Mouse (Mus musculus): Measurements from ENCODE around the gene Gm10309. TPM values are rescaled to one million over a fixed set of nuclear protein-coding genes. Genes with fewer than 3 reads are reported as not detected.

The Gm10309 gene
- polyA plus RNA-seq, 1 experiment from 2014 or later, result 0.16 TPM

GRCm38 (mm10) chr17:86535096-86535495 lies 30.1 kb upstream of the Gm10309 start:
- no peaks in the 10 kb centered on the region for H3K9me3 ChIP-seq (ENCODE audit: control insufficient read depth, low read length)
- peaks cover 19 to 31% of the 10 kb centered on the region in 2 experiments for H3K4me1 ChIP-seq (ENCODE audit: control insufficient read depth in 2 of 2, insufficient read depth in 2 of 2, low read length in 2 of 2)
- H3K27me3 ChIP-seq (ENCODE audit: control insufficient read depth, insufficient read depth, low read length), result no peaks in the 10 kb centered on the region
- no peaks in the 10 kb centered on the region for H3K36me3 ChIP-seq (ENCODE audit: control insufficient read depth, insufficient read depth, low read length)
- H3K4me2 ChIP-seq (ENCODE audit: low read length), result no peak overlapping the region
- ATAC-seq (ENCODE audit: insufficient number of reproducible peaks, insufficient read depth, low FRiP score, low read depth), result no peak
- 55% methylated on average over 10 of the region's 10 CpGs for WGBS
- H3K9ac ChIP-seq (ENCODE audit: low read length), result no peak overlapping the region
- H3K27ac ChIP-seq (replicated peaks in 1 of 2; ENCODE audit: control insufficient read depth in 1 of 2, insufficient read depth in 1 of 2, low read depth in 2 of 2, low read length in 2 of 2), result 0 out of 4 replicates have a peak overlapping the region, but pooled peaks of 1 of the 2 experiments have one; percentile 3
- H3K4me3 ChIP-seq (ENCODE audit: control insufficient read depth in 1 of 2, insufficient read depth in 1 of 2, low read depth in 1 of 2, low read length in 2 of 2), result no peak overlapping the region

GRCm38 (mm10) chr17:86533549-86533851 lies 28.5 kb upstream of the Gm10309 start:
- no peaks in the 10 kb centered on the region for H3K9me3 ChIP-seq (ENCODE audit: control insufficient read depth, low read length)
- 33% methylated on average over 11 of the region's 11 CpGs for WGBS
- H3K4me1 ChIP-seq (ENCODE audit: control insufficient read depth in 2 of 2, insufficient read depth in 2 of 2, low read length in 2 of 2), result peaks cover 19 to 35% of the 10 kb centered on the region in 2 experiments
- ATAC-seq (ENCODE audit: insufficient number of reproducible peaks, insufficient read depth, low FRiP score, low read depth), result no peak
- H3K4me3 ChIP-seq (ENCODE audit: control insufficient read depth in 1 of 2, insufficient read depth in 1 of 2, low read depth in 1 of 2, low read length in 2 of 2), result no peak overlapping the region
- H3K9ac ChIP-seq (ENCODE audit: low read length), result peak overlapping the region; percentile 22; the same call in 1 of the 2 replicates
- no peaks in the 10 kb centered on the region for H3K27me3 ChIP-seq (ENCODE audit: control insufficient read depth, insufficient read depth, low read length)
- H3K36me3 ChIP-seq (ENCODE audit: control insufficient read depth, insufficient read depth, low read length), result no peaks in the 10 kb centered on the region
- H3K4me2 ChIP-seq (ENCODE audit: low read length), result peak overlapping the region; percentile 22; the same call in 1 of the 2 replicates
- peak overlapping the region in 1 of 2 experiments; percentile 46; a peak in 1 of 4 replicates for H3K27ac ChIP-seq (replicated peaks in 1 of 2; ENCODE audit: control insufficient read depth in 1 of 2, insufficient read depth in 1 of 2, low read depth in 2 of 2, low read length in 2 of 2)

- H3K9me3 ChIP-seq (ENCODE audit: control insufficient read depth, low read length), result no peaks in the 10 kb centered on the region
- no peak for ATAC-seq (ENCODE audit: insufficient number of reproducible peaks, insufficient read depth, low FRiP score, low read depth)
- H3K9ac ChIP-seq (ENCODE audit: low read length), result peak overlapping the region; percentile 22; the same call in 1 of the 2 replicates
- H3K4me2 ChIP-seq (ENCODE audit: low read length), result peak overlapping the region; percentile 22; the same call in 1 of the 2 replicates
- no peaks in the 10 kb centered on the region for H3K36me3 ChIP-seq (ENCODE audit: control insufficient read depth, insufficient read depth, low read length)
- H3K4me3 ChIP-seq (ENCODE audit: control insufficient read depth in 1 of 2, insufficient read depth in 1 of 2, low read depth in 1 of 2, low read length in 2 of 2), result no peak overlapping the region
- H3K27ac ChIP-seq (replicated peaks in 1 of 2; ENCODE audit: control insufficient read depth in 1 of 2, insufficient read depth in 1 of 2, low read depth in 2 of 2, low read length in 2 of 2), result peak overlapping the region in 1 of 2 experiments; percentile 7; a peak in 1 of 4 replicates
- WGBS, result 69% methylated on average over 17 of the region's 17 CpGs
- no peaks in the 10 kb centered on the region for H3K27me3 ChIP-seq (ENCODE audit: control insufficient read depth, insufficient read depth, low read length)
- H3K4me1 ChIP-seq (ENCODE audit: control insufficient read depth in 2 of 2, insufficient read depth in 2 of 2, low read length in 2 of 2), result peaks cover 19 to 35% of the 10 kb centered on the region in 2 experiments
Observed at GRCm38 (mm10) chr17:86532783-86533548, 27.9 kb upstream of the Gm10309 start.

DNA sequence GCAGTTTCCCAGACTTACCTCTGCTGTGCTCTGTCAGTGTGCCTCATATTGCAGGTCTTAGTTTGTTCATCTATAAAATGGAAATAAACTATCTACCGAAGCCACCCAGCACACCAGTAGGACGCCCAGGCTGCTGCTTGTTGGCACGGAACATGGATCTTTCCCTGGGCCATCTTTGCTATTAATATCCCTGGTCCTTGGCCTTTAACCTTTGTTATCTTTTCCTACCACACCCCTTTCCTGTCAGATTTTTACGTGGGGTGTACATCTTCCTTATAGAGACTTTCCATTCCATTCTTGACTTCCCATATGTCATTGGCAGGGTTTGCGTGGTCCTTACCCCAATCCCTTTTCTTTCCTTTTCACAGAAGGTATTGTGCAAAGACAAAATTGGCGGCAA lies 26.2 kb upstream of the Gm10309 start:
- peaks cover 16 to 24% of the 10 kb centered on the region in 2 experiments for H3K4me1 ChIP-seq (ENCODE audit: control insufficient read depth in 2 of 2, insufficient read depth in 2 of 2, low read length in 2 of 2)
- ATAC-seq (ENCODE audit: insufficient number of reproducible peaks, insufficient read depth, low FRiP score, low read depth), result no peak

DNA sequence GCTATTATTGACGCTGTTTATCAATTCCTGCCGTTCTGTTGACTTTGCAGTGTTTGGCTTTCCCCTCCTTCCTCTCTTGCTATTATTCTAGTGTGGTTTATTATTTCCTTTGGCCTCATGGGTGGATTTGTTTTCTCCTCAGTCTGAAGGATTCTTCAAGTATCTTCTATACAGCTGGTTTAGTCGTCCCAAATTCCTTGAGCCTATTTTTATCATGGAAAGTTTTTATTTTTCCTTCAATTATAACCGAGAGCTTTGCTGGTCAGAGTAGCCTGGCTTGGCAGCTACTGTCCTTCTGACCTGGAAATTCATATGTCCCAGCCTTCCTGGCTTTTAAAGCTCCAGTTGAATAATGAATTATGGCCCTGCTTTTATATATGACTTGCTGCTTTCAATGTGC lies 24.4 kb upstream of the Gm10309 start:
- Histone ChIP-seq H3K36me3 (ENCODE audit: control insufficient read depth, insufficient read depth, low read length) (no peaks in the 10 kb centered on the region), H3K27ac (replicated peaks in 1 of 2; ENCODE audit: control insufficient read depth in 1 of 2, insufficient read depth in 1 of 2, low read depth in 2 of 2, low read length in 2 of 2) (no peak overlapping the region), H3K4me3 (ENCODE audit: control insufficient read depth in 1 of 2, insufficient read depth in 1 of 2, low read depth in 1 of 2, low read length in 2 of 2) (no peak overlapping the region), H3K9me3 (ENCODE audit: control insufficient read depth, low read length) (no peaks in the 10 kb centered on the region), H3K27me3 (ENCODE audit: control insufficient read depth, insufficient read depth, low read length) (no peaks in the 10 kb centered on the region), H3K4me1 (ENCODE audit: control insufficient read depth in 2 of 2, insufficient read depth in 2 of 2, low read length in 2 of 2) (peaks cover 13 to 17% of the 10 kb centered on the region in 2 experiments), H3K9ac (ENCODE audit: low read length) (no peak overlapping the region), H3K4me2 (ENCODE audit: low read length) (no peak overlapping the region)
- no peak for ATAC-seq (ENCODE audit: insufficient number of reproducible peaks, insufficient read depth, low FRiP score, low read depth)
- WGBS, result 51% methylated on average over 4 of the region's 4 CpGs

More for the DNA sequence above, 26.2 kb upstream of the Gm10309 start:
- Histone ChIP-seq H3K4me3 (ENCODE audit: control insufficient read depth in 1 of 2, insufficient read depth in 1 of 2, low read depth in 1 of 2, low read length in 2 of 2) (no peak overlapping the region), H3K27ac (replicated peaks in 1 of 2; ENCODE audit: control insufficient read depth in 1 of 2, insufficient read depth in 1 of 2, low read depth in 2 of 2, low read length in 2 of 2) (no peak overlapping the region), H3K27me3 (ENCODE audit: control insufficient read depth, insufficient read depth, low read length) (no peaks in the 10 kb centered on the region), H3K4me2 (ENCODE audit: low read length) (no peak overlapping the region), H3K9ac (ENCODE audit: low read length) (no peak overlapping the region), H3K36me3 (ENCODE audit: control insufficient read depth, insufficient read depth, low read length) (no peaks in the 10 kb centered on the region), H3K9me3 (ENCODE audit: control insufficient read depth, low read length) (no peaks in the 10 kb centered on the region)
- 63% methylated on average over 6 of the region's 6 CpGs for WGBS

- no peaks in the 10 kb centered on the region for H3K27me3 ChIP-seq (ENCODE audit: control insufficient read depth, insufficient read depth, low read length)
- no peak overlapping the region for H3K27ac ChIP-seq (replicated peaks in 1 of 2; ENCODE audit: control insufficient read depth in 1 of 2, insufficient read depth in 1 of 2, low read depth in 2 of 2, low read length in 2 of 2)
- H3K9ac ChIP-seq (ENCODE audit: low read length), result no peak overlapping the region
- H3K4me2 ChIP-seq (ENCODE audit: low read length), result no peak overlapping the region
- no peaks in the 10 kb centered on the region for H3K9me3 ChIP-seq (ENCODE audit: control insufficient read depth, low read length)
- H3K4me3 ChIP-seq (ENCODE audit: control insufficient read depth in 1 of 2, insufficient read depth in 1 of 2, low read depth in 1 of 2, low read length in 2 of 2), result no peak overlapping the region
- no peak for ATAC-seq (ENCODE audit: insufficient number of reproducible peaks, insufficient read depth, low FRiP score, low read depth)
- WGBS, result 55% methylated on average over 10 of the region's 10 CpGs
- H3K36me3 ChIP-seq (ENCODE audit: control insufficient read depth, insufficient read depth, low read length), result no peaks in the 10 kb centered on the region
- H3K4me1 ChIP-seq (ENCODE audit: control insufficient read depth in 2 of 2, insufficient read depth in 2 of 2, low read length in 2 of 2), result peaks cover 13 to 17% of the 10 kb centered on the region in 2 experiments
Observed at GRCm38 (mm10) chr17:86529003-86529402, 24.0 kb upstream of the Gm10309 start.

DNA sequence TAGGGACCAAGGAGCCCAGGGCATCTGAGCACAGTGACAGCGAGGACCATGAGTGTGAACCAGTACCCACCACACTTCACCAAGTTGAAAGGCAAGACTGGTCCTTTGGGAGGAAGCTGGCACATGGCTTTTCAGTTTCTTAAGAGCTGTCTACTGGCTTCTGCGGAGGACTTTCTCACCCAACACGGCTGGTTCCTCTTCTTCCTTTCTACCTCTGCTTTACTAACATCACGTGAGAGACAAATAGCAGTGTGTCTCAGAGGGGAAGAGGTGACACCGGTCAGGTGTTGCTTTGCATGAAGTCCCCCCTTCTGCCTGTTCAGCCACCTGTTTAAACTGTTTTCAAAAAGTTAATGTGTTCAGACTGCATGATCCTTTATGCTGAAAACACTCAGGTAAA lies 22.3 kb upstream of the Gm10309 start:
- Histone ChIP-seq H3K36me3 (ENCODE audit: control insufficient read depth, insufficient read depth, low read length) (no peaks in the 10 kb centered on the region), H3K27ac (replicated peaks in 1 of 2; ENCODE audit: control insufficient read depth in 1 of 2, insufficient read depth in 1 of 2, low read depth in 2 of 2, low read length in 2 of 2) (no peak overlapping the region), H3K4me1 (ENCODE audit: control insufficient read depth in 2 of 2, insufficient read depth in 2 of 2, low read length in 2 of 2) (peaks cover 4 to 7% of the 10 kb centered on the region in 2 experiments), H3K4me3 (ENCODE audit: control insufficient read depth in 1 of 2, insufficient read depth in 1 of 2, low read depth in 1 of 2, low read length in 2 of 2) (no peak overlapping the region), H3K9ac (ENCODE audit: low read length) (no peak overlapping the region), H3K4me2 (ENCODE audit: low read length) (no peak overlapping the region), H3K27me3 (ENCODE audit: control insufficient read depth, insufficient read depth, low read length) (no peaks in the 10 kb centered on the region), H3K9me3 (ENCODE audit: control insufficient read depth, low read length) (no peaks in the 10 kb centered on the region)
- ATAC-seq (ENCODE audit: insufficient number of reproducible peaks, insufficient read depth, low FRiP score, low read depth), result no peak
- WGBS, result 89% methylated on average over 5 of the region's 5 CpGs

Measured in heart, embryonic 14.5 days (tissue).